Mouse (Mus musculus) liver, embryonic 14.5 days (tissue): ENCODE measurements around the gene Sectm1a. TPM values are rescaled to one million over a fixed set of nuclear protein-coding genes. Genes with fewer than 3 reads are reported as not detected.

Experiments used
- ATAC-seq: fragments of 200-750 bp; cut with Nextera tagmentation; 2 replicates; pipeline ENCODE4 v1.8.0; 2017; ENCODE audit warnings: moderate number of reproducible peaks, mild to moderate bottlenecking, moderate library complexity; ENCODE audit not compliant: insufficient read depth
- DNase-seq, 3 experiments: peaks; one replicate each; pipeline ENCODE4 v3.0.0-alpha.2; 2012 to 2013; ENCODE audit warnings: low read depth in 3 of 3, low spot score in 3 of 3
- H3K27ac ChIP-seq: fragments of 300-500 bp; sonication (generic); 2 replicates; pipeline ENCODE4 v1.5.1; 2014; ENCODE audit warnings: moderate library complexity, mild to moderate bottlenecking, control low read depth, inconsistent platforms
- H3K27me3 ChIP-seq: fragments of 300-500 bp; sonication (generic); 2 replicates; pipeline ENCODE4 v1.6.1; 2014; ENCODE audit warnings: mild to moderate bottlenecking, low read length, moderate library complexity; ENCODE audit not compliant: control insufficient read depth, insufficient read depth
- H3K36me3 ChIP-seq: fragments of 300-500 bp; sonication (generic); replicated peaks from 2 replicates; pipeline ENCODE4 v1.6.1; 2014; ENCODE audit warnings: low read depth; ENCODE audit not compliant: control insufficient read depth, insufficient read depth
- H3K4me1 ChIP-seq, 2 experiments: fragments of 200-500 bp in 1 of 2; fragments of 300-500 bp in 1 of 2; sonication (generic) in 1 of 2; replicated peaks; 2 replicates each; pipeline ENCODE4 v1.6.1; 2012 to 2014; ENCODE audit warnings: antibody characterized with exemption in 1 of 2, inconsistent platforms in 1 of 2, low read length in 1 of 2; ENCODE audit not compliant: control insufficient read depth in 2 of 2, insufficient read depth in 2 of 2
- H3K4me2 ChIP-seq: fragments of 300-500 bp; sonication (generic); 2 replicates; pipeline ENCODE4 v1.6.1; 2014; ENCODE audit warnings: low read depth, mild to moderate bottlenecking, control low read depth, moderate library complexity
- H3K4me3 ChIP-seq, 2 experiments: fragments of 200-500 bp in 1 of 2; fragments of 300-500 bp in 1 of 2; sonication (generic) in 1 of 2; 2 replicates each; pipeline ENCODE4 v1.5.1; 2012 to 2014; ENCODE audit warnings: low read depth in 2 of 2, low read length in 2 of 2, mild to moderate bottlenecking in 2 of 2, control low read depth in 1 of 2, inconsistent platforms in 1 of 2, moderate library complexity in 1 of 2; ENCODE audit not compliant: insufficient read depth in 1 of 2
- H3K9ac ChIP-seq: fragments of 300-500 bp; sonication (generic); replicated peaks from 2 replicates; pipeline ENCODE4 v1.6.1; 2014; ENCODE audit warnings: mild to moderate bottlenecking, control low read depth, moderate library complexity
- H3K9me3 ChIP-seq: fragments of 300-500 bp; sonication (generic); 2 replicates; pipeline ENCODE4 v1.6.1; 2016; ENCODE audit warnings: low read length, mixed read lengths; ENCODE audit not compliant: control insufficient read depth
- CTCF ChIP-seq: IDR thresholded peaks from 2 replicates; pipeline ENCODE4 v1.5.1; 2016; ENCODE audit warnings: antibody characterized with exemption, low read depth, control low read depth
- EP300 ChIP-seq: IDR thresholded peaks from 2 replicates; pipeline ENCODE4 v1.6.1; 2016; ENCODE audit warnings: antibody characterized with exemption, low read depth
- WGBS: fragments of 180-500 bp; shearing (Covaris S2); extraction: QIAGEN DNeasy Blood & Tissue Kit; methylation state at CpG from one replicate; pipeline ENCODE4 v1.1.7; 2014; ENCODE audit not compliant: insufficient replicate concordance; 5-methylcytosine and 5-hydroxymethylcytosine counted together
- polyA plus RNA-seq, 2 experiments: library from polyadenylated mRNA; depleted of rRNA in 1 of 2; stranded (reverse) in 1 of 2; unstranded in 1 of 2; fragments of >200 nt; fragmentation: Nextera tagmentation in 1 of 2; extraction: Ambion mirVana in 1 of 2; gene quantifications; 2 replicates each; pipeline versions ENCODE4 v1.2.1 to v1.2.3; 2012 to 2014

Sectm1a gene
- polyA plus RNA-seq, 2 experiments, result 1.0 to 1.3 TPM

DNA sequence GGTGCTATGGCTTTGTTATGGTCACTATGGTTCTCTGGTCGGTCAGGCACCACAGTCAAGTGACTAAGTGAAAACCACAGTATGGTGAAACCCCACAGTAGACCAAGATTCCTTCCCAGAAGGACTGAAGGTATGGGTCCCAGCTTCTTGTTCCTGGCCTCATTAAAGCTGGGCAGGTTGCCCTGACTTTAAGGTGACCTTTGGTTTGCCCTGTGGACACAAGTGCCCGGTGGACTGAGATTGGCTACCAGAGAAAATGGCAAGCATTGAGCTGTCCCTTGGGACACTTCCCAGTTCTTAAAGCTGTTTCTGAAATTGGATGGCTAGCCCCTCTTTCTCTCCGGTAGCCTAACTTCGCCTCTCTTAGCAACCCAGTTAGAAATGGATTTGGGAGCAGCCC lies 22.1 kb downstream of the Sectm1a start:
- Histone ChIP-seq H3K36me3 (no peaks in the 10 kb centered on the region), H3K4me1 (peaks cover 0 to 23% of the 10 kb centered on the region in 2 experiments; a peak in 2 of 4 replicates), H3K4me2 (no peak overlapping the region), H3K27ac (no peak overlapping the region), H3K9ac (no peak overlapping the region), H3K9me3 (no peaks in the 10 kb centered on the region), H3K4me3 (no peak overlapping the region), H3K27me3 (no peaks in the 10 kb centered on the region)
- TF ChIP-seq CTCF (no peak), EP300 (no peak)
- DNase-seq (no peak), ATAC-seq (no peak)
- 58% methylated on average over 4 of the region's 4 CpGs for WGBS

DNA sequence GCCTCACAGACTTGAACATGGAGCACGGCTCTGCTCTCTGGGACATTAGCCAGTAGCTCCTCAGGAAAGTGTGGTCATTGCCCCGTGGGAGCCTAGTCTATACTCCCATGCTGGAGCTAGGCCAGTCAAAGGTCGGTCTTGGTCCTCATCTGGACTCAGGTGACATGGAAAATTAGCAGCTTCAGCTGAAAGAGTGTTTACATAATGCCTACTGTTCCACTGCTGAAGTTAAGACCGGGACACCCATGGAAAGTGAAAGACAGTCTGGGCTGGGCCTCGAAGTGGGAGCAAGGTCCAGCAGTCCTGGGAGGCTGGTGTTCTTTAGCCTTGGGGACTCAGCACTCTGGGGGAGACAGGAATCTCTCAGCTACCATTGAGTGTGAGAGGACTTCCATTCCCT lies 22.9 kb downstream of the Sectm1a start:
- Histone ChIP-seq H3K9ac (no peak overlapping the region), H3K4me1 (peaks cover 0 to 23% of the 10 kb centered on the region in 2 experiments; a peak in 2 of 4 replicates), H3K36me3 (no peaks in the 10 kb centered on the region), H3K9me3 (no peaks in the 10 kb centered on the region), H3K4me3 (no peak overlapping the region), H3K27me3 (no peaks in the 10 kb centered on the region), H3K27ac (no peak overlapping the region), H3K4me2 (no peak overlapping the region)
- 41% methylated on average over 5 of the region's 5 CpGs for WGBS
- no peak for TF ChIP-seq CTCF
- no peak for TF ChIP-seq EP300
- DNase-seq, result no peak
- ATAC-seq, result no peak

DNA sequence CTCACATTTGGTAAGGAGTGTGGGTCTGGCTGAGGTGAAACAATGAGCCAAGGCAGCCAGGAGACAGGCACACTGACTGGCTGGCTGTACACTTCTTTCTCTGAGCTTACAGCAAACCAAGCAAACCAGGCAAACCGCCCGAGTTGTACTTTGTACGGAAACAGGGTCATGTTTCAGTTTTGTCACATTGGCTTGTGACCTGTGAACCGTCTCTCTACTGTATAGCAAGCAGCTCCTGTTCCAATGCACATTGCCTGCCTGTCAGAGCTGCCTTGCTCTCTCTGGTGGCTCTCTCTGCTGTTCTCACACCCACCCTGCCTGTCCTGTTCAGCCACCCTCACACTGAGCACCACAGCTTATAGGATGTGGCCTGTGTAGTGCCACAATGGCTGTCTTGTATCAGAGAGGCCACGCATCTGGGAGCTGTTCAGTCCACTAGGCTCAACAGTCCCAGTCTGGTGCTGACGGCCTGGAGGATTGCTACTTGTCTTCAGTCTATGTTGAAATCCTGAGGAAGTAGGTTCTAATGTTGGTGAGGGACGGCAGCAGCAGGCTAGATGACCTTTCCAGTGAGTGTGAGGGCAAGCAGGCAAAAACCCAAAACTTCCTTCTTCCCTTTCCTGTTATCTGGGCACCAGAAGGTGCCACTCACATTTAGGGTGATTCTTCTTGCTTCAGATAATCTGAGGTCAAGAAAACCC lies 24.3 kb downstream of the Sectm1a start:
- Histone ChIP-seq H3K9me3 (no peaks in the 10 kb centered on the region), H3K27me3 (no peaks in the 10 kb centered on the region), H3K36me3 (no peaks in the 10 kb centered on the region), H3K4me1 (peaks cover 0 to 22% of the 10 kb centered on the region in 2 experiments; a peak in 2 of 4 replicates), H3K4me3 (no peak overlapping the region), H3K27ac (peak overlapping the region; percentile 42), H3K4me2 (no peak overlapping the region), H3K9ac (no peak overlapping the region)
- 43% methylated on average over 7 of the region's 7 CpGs for WGBS
- TF ChIP-seq EP300 (no peak), CTCF (no peak)
- ATAC-seq (no peak), DNase-seq (peak in 2 of 3 experiments; percentile 30 to 38)

DNA sequence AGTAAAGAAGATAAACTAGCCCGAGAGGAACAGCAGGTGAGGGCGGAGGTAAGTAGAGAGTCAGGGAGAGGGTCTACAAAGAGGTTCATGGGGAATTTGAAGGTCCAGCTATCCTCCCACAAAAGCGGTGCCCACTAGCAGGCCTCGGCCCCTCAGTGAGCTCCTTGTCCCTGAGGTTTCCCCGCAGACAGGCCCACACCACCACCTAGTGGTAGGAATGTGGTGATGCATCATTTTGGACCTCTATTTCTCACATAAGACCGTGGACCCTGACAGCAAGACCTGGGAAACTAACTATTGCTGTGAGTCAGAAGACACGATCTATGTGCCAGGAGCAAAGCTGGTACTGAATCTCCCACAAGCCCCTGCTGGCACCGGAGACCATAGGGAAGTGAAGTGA lies 27.5 kb downstream of the Sectm1a start:
- no peak overlapping the region for H3K27ac ChIP-seq
- DNase-seq, result peak; percentile 44 to 51 (median 50)
- 0 out of 2 replicates have a peak, but pooled peaks have one; percentile 18 for ATAC-seq
- TF ChIP-seq CTCF (peak; percentile 99), EP300 (no peak)
- H3K9ac ChIP-seq, result no peak overlapping the region
- no peaks in the 10 kb centered on the region for H3K9me3 ChIP-seq
- no peaks in the 10 kb centered on the region for H3K27me3 ChIP-seq
- no peaks in the 10 kb centered on the region for H3K36me3 ChIP-seq
- WGBS, result 9% methylated on average over 8 of the region's 8 CpGs
- no peak overlapping the region for H3K4me2 ChIP-seq
- no peak overlapping the region for H3K4me3 ChIP-seq
- peaks cover 0 to 20% of the 10 kb centered on the region in 2 experiments; a peak in 2 of 4 replicates for H3K4me1 ChIP-seq

DNA sequence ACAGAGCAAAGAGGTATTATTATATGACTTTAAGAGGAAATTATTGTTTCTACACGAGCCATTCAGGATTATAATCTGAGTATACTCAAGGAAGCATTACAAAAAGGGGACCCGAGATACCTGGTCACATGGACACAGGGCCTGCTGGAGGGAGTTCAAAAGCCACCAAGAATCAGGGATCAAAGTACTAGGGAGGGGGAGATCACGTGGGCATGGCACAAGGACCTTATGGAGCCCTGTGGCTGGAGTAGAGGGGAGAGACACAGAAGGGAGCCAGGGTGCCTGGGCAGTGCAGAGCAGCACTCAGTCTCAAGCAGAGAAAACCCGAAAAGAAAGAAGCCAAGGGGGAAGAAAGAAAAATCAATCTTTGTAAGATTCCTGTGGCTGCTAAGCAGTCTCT lies 28.6 kb downstream of the Sectm1a start:
- WGBS, result 46% methylated on average over 4 of the region's 4 CpGs

More for the DNA sequence above, 28.6 kb downstream of the Sectm1a start:
- no peak overlapping the region for H3K9ac ChIP-seq
- DNase-seq, result no peak
- no peak for ATAC-seq
- no peaks in the 10 kb centered on the region for H3K27me3 ChIP-seq
- TF ChIP-seq CTCF, result no peak
- no peak for TF ChIP-seq EP300
- no peak overlapping the region for H3K4me2 ChIP-seq
- peaks cover 0 to 11% of the 10 kb centered on the region in 2 experiments; a peak in 2 of 4 replicates for H3K4me1 ChIP-seq
- H3K36me3 ChIP-seq, result no peaks in the 10 kb centered on the region
- no peak overlapping the region for H3K4me3 ChIP-seq
- no peak overlapping the region for H3K27ac ChIP-seq
- no peaks in the 10 kb centered on the region for H3K9me3 ChIP-seq
